Mouse (Mus musculus): ENCODE measurements around the gene Sv2a.
A peak's percentile ranks its signal among the peaks of the same experiment; 100 is the strongest.

Gene Sv2a

DNA sequence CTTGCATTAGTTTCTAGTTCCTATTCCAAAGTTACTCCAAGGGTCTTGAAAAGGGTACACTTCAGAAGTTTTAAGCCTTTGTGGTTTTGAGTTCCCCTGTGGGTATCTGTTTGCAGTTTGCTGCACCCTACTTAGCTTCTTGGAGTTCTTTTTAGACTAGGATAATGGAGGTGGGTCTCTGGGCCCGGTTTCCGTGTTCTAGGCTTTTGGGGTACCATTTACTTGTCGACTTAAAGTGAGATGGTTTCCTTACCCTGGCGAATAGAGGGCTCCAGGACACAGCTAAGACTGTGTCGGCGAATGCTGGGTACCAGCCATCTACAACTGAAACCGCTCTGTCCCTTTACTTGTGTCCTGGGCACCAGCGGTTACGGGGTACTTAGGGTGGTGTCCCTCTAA, 40.7 kb downstream of the Sv2a start:
- no peak for DNase-seq

DNA sequence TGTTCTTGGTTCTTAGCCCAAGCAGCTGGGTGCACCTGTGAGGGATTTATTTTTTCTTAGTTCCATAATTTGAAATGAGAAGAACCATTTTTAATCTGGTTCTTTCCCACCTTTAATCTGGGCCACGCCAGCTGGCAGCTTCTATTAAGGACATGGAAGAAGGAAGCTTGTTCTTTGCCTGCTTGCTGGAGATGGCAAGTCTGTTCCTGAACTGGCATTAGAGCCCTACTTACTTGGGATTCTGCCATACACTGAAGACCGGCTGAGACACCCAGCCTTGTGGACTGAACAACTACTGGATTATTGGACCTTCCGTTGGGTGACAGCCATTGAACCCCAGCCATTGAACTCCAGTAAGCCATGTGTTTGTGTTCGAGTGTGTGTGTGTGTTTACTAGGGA, 41.8 kb downstream of the Sv2a start:
- DNase-seq = no peak

DNA sequence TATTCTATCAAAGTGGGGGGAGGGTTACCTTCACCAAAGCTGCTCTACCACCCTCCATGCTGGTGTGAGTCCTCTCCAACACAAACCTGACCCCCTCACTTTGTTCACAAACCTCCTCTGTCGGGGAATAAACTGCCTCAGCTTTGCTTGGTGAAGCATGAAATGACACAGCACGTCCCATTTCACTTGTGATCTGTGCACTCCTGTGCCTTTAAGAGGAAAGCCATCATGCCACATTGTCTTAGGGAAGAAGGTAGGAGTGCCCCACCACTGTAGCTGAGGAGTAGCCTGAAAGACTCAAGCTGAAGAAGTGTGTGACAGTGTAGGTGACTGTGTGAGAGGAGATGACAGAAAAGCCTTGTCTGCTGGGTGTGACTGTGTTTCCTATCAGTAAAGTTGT, 44.5 kb downstream of the Sv2a start:
- DNase-seq = no peak

DNA sequence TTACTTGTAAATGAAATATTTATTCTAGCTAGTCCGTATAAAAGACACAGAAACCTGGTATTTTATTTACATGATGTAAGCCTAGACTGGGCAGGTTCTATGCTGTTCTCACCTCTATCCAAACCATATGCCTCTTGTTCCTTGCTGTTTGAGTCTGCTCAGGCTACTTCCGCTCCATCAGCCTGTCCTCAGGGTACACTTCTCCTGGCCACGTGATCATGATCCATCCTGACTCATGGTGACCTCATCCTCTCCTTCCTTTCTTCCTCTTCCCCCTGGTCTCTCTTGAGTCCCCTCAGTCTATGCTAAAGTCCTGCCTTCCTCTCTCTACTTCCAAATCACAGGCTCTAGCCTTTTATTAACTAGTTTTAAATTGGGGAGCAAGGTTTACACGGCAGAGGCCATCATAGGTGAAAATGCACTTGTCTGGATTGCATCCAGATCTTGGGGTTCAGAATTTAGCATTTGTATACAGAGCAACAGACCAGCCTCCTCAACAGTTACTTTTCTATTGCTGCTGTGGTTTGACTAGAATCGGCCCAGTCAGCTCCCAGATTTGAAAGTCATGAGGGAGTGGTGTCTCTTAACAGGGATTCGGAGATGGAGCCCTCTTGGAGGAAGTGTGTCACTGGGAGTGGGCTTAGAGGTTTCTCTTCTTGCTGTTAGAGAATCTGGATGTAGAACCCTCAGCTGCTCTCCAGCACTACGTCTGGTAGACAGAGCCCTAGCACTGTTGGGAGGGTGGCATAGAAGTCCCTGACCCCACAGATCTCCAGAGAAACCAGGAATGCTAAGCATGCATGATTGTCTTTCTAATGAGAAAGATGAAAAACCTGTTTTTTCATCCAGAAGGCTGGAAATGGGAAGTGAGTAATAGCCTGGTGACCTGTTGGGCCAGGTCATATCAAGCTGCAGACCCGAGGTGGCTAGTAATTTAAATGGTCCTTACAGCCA, 46.0 kb downstream of the Sv2a start:
- no peak for DNase-seq

DNA sequence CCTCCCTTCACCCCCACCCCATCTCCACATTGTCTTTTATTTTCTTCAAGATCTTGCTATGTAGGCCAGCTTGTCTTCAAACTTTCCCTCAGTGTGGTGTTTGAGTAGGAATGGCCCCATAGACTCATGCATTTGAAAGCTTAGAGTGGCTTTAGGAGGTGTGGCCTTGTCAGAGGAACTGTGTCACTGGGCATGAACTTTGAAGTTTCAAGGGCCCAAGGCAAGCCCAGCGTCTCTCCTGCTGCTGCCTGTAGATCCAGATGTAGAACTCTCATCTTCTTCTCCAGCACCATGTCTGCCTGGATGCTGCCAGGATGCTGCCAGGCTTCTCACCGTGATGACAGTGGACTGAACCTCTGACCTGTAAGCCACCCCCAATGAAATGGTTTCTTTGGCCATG, 47.9 kb downstream of the Sv2a start:
- no peak for DNase-seq

DNA sequence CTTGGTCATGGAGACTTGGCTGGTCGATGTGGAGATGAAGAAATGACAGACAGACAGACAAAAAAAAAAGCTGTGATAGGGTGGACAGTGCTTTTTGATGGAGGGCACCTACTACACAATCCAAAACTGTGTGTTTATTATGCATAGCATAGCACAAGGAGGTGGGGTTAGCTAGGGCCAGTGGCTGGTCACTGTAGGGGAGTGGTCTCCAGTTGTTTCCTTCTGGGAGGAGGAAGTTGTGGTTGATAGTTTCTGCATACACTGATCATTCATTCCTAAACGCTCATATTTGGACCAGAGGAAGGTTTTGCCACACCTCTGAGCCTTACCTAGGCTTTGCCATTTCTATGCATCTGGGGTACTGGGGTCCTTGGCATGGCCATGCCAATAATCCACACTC, 49.5 kb downstream of the Sv2a start:
- no peak for DNase-seq

- no peak for DNase-seq
Measured at GRCm38 (mm10) chr3:96230910-96231757, 50.2 kb downstream of the Sv2a start.

DNA sequence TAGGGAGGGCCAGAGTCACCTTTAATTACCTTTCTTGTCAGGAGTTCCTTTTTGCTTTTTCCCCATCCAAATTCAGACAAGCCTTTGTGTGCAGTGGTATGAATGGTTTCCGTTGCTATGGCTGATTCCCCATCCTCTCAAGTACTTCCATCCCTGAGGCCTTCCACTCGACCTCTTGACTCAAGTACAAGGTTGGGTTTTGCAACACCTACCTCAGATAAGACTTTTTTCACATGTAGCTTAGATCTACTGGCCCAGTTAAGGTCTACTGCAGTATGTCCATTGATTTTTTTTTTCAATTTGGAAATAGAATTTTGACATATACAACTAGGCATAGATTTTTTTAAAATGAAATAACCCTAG, 50.8 kb downstream of the Sv2a start:
- DNase-seq = no peak

- peak in 1 of 2 experiments; percentile 23 for DNase-seq
Measured at GRCm38 (mm10) chr3:96234914-96235313, 54.0 kb downstream of the Sv2a start.

DNA sequence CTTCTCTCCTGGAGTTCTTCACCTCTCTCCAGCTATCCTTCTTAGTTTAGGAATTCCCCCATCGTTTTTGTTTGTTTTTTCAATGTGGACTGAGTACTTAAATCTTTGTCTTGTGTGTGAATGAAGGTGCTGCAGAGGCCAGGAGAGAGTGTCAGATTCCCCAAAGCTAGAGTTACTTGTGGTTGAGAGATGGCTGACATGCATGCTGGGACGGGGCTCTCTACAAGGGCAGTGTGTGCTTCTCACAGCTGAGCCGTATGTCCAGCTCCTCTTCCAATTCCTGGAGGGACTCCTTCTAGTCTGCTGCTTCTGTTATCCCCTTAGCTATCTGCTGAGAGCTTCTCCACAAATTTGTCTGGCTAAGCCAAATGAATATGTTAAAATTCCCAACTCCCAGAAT, 54.9 kb downstream of the Sv2a start:
- DNase-seq = no peak

- no peak for DNase-seq
Measured at GRCm38 (mm10) chr3:96236834-96237334, 55.9 kb downstream of the Sv2a start.

- DNase-seq = no peak
Measured at GRCm38 (mm10) chr3:96237335-96237903, 56.5 kb downstream of the Sv2a start.

GRCm38 (mm10) chr3:96237904-96238511, 57.1 kb downstream of the Sv2a start:
- DNase-seq = peak in 1 of 2 experiments; percentile 3

DNA sequence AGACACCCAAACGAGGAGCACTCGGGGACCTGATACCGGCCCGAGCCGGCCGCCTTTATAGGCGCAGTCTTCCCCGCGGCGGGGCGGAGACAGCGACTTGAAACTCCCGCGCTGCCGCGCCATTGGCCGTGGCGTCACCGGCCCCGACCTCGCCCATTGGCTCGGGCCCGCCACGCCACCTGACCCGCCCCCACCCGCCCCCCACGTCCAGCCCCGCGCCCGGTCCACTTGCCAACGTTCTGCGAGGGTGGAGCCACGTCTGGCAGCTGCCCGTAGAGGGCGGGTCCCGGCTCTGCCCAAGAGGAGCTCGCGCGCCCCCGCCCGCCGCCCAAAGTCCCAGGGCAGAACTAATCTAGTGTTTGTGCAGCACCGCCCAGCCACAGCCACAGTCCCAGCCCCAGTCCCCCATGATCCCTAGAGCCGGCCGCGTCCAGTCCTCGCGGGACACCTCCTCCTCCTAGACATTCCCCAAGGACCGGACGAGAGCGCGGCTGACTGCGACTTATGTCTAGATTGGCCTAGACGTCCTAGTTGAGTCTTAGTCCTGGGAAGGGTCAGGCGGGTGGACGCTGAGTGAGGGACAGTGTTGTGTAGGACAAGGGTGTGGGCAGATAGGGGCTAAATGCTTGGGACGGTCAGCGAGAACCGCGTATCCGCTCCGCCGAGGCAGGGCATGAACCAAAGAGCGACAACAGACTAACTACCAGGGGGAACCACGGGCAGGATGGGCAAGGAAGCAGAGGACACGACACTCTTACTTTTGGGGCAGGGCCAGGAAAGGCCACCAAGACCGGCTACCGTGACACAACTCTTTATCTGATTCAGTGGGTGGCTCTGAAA, 58.2 kb downstream of the Sv2a start, which contains the start of gene Hist2h3c2:
TSS of gene Hist2h3c2 (minus strand) at position 174 of the 840 bp plus-strand sequence.
- DNase-seq = peak; percentile 57 to 64

DNA sequence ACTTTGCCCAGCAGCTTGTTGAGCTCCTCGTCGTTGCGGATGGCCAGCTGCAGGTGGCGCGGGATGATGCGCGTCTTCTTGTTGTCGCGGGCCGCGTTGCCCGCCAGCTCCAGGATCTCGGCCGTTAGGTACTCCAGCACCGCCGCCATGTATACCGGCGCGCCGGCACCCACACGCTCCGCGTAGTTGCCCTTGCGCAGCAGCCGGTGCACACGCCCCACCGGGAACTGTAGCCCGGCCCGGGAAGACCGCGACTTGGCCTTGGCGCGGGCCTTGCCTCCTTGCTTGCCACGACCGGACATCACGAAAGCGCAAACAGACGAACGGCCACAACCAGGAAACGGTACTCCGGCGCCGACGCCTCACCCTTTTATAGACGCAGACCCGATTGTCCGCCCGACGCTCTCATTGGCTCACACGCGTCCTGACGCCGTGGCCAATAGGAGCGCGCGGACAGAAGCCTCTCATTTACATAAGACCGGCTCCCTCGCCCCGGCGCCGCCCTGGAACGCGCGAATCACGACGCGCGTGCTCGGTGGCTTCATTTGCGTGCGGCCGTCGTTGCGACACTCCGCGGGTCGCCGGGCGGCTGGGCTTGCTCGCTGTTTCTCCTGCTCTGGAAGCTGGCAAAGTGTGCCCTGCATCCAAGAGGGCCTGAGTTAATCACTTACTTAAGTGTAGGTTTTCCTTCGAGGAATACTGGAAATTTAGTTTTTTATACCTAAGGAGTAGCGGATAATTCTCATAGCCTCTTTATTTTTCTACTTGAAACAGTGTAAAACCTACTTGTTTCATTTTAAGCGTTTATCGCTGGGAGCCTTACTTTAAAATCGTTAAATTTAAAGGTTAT, 59.2 kb downstream of the Sv2a start, which contains the start of gene Hist2h2aa2:
TSS of gene Hist2h2aa2 (minus strand) at position 328 of the 850 bp plus-strand sequence.
- DNase-seq = peak; percentile 90 to 91

DNA sequence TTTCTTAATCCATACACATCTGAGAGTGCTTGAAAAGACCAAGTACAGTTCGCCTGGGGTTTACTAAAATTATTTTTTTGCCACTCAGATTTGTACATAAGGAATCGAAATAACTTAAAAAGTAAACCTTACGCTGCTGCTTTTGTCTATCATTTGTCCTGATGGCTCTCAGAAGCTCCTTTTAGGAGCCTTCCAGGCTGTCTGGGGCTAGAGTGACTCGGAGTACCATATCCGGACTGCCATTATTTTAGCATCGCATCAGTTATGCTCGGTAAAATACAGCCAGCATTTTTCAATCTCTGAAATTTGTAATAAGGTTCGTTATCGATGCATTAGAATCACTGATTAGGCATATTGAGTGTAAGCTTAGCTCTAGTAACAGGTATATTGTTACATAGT, 59.8 kb downstream of the Sv2a start:
- DNase-seq = no peak

GRCm38 (mm10) chr3:96243921-96244572, 63.1 kb downstream of the Sv2a start:
- no peak for DNase-seq

All from B cell, adult 2 months (primary cell).